Comparison of ENCODE assay signal across 15 mouse cellular contexts in genomic region chr3:109153410-109153809, GRCm38 (mm10).
"Had no signal": no experiment of that assay in that cellular context is flagged by ENCODE, and none has a peak within 500 bp of the region (broad histone marks: within the 10 kb centered on the region; RNA-seq: fewer than 3 reads in every experiment).

No protein-coding gene starts in this region.

- DNase-seq: kidney, adult 18-20 months; kidney, adult 9 months; kidney, postnatal 14 days; kidney, postnatal 4 days; layer of hippocampus, adult 9-11 months; liver; lung, adult 18-20 months; lung, postnatal 10 days; lung, postnatal 36 days; right cerebral cortex, adult 18-20 months; right cerebral cortex, postnatal 25 days; spleen, adult 18-20 months; thymus, postnatal 36 days had no signal

- ATAC-seq: liver, embryonic 12.5 days; midbrain, embryonic 15.5 days had no signal
